Mouse (Mus musculus) v-Abl transformed pro-B cells (cell line): Measurements from ENCODE around the gene Elovl2.
"Not testable (repeated sequence)": the region's sequence is repeated elsewhere in the genome, so short reads cannot be mapped to it uniquely, and the experiment has no call there.

ENCODE experiments used
- in situ Hi-C, 2 experiments: fragments of 400-800 bp; cut with MboI; formaldehyde crosslinking; loops; one replicate each; pipeline ENCODE4 v1.15.1; 2025; ENCODE audit not compliant: unreplicated experiment in 2 of 2

Elovl2 gene

DNA sequence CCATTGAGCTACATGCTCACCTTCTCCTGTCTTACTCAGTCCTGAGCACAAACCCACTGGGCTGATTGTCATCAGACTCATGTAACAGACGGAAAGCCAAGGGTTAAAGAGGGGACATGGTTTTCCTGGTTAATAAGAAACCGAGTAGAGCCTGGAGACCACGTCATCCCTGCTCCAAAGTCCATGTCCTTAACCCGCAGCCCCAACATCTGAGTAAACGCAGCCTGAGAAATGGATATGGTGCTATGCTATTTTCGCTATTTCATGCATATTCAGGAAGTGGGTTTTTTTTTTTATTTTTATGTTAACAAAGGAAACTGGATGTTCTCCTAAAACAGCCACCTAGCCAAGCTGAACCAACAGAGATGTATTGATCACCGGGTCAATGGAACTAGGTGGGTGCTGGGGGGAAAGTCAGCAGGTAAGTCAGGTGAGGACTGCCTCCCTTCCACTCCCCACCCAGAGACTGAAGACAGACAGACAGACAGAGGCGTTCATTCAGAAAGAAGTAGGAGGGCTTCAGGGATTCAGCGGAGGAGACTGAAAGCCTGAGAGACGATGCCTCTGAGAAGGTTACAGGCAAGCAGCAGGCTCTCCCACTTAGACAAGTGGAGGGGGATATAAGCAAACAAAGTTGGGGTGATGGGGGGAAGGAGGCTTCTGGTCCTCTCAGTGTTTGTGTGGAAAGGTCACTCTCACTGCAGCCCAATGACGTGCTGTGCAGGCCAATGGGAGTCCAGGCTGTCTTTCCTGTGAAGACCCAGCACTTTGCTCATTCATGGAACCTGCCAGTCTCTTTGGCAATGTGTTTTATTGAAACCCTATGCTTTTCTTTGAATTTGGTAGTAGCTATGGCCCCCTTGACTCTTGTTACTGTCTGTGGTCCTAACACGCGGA lies 15.9 kb upstream of the Elovl2 start:
- in situ Hi-C loops: loop anchor here (5.0 to 25.0 kb wide), 6 partner anchors 94 to 394 kb away; partner anchors contain the start of genes Pak1ip1 (in 1 of the 2) and Tmem14c (in 1 of the 2)

DNA sequence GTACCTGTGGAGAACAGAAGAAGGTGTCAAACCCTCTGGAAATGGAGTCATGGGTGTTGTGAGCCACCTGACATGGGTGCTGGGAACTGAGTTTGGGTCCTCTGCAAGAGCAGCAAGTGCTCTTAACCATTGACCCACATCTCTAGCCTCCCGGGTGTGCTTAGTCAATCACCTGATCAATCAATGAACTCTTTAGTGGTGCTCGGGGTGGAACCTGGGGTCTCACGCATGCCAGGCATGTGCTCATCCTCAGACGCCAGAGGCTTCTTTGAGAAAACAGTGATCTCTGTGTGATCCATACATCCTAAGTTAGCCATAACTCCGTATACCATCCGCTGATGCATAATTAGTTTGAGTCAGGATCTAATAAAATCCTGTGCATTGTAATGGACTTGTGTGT lies 15.0 kb upstream of the Elovl2 start:
- in situ Hi-C loops: loop anchor here (5.0 to 25.0 kb wide), 6 partner anchors 93 to 393 kb away; partner anchors contain the start of genes Pak1ip1 (in 1 of the 2) and Tmem14c (in 1 of the 2)

DNA sequence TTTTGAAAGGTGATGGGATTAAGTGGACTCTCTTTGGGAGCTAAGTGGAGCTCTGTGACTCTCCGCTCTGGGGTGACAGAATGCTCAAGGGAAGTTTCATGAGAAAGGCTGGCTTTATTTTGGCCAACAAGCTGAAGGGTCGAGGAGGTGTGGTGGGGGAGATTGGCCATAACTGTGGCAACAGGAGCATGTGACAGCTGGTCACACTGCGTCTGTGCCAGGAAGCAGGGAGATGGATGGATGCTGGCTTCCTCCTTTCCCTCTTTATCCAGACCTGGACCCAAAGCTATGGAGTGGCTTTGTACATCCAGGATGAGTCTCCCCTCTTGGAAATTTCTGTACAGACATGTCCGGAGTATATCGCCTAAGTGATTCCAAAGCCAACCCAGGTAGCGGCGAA lies 13.0 kb upstream of the Elovl2 start:
- in situ Hi-C loops: loop anchor here (10.0 to 25.0 kb wide), 2 partner anchors 98 to 221 kb away; partner anchors contain the start of genes Pak1ip1 (in 1 of the 2) and Tmem14c (in 1 of the 2)

DNA sequence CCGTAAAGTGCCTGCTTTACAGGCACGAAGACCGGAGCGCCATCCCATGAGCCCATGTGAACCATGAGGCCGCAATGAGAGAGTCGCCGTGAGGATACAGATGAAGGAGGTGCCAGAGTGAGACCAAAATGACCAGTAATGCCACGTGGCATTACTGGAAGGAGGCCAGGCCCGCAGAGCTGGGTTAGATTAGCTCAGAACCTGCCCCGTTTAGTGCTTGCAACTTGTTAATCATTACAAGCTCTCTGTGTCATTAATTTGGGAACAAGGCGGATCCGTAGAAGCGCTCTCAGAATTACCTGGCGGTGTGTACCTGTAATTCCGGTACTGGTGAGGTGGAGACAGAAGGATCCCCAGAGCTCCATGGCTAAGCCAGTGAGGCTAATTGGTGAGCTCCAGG lies 12.0 kb upstream of the Elovl2 start:
- in situ Hi-C loops: loop anchor here (10.0 to 25.0 kb wide), 2 partner anchors 97 to 220 kb away; partner anchors contain the start of genes Pak1ip1 (in 1 of the 2) and Tmem14c (in 1 of the 2)

DNA sequence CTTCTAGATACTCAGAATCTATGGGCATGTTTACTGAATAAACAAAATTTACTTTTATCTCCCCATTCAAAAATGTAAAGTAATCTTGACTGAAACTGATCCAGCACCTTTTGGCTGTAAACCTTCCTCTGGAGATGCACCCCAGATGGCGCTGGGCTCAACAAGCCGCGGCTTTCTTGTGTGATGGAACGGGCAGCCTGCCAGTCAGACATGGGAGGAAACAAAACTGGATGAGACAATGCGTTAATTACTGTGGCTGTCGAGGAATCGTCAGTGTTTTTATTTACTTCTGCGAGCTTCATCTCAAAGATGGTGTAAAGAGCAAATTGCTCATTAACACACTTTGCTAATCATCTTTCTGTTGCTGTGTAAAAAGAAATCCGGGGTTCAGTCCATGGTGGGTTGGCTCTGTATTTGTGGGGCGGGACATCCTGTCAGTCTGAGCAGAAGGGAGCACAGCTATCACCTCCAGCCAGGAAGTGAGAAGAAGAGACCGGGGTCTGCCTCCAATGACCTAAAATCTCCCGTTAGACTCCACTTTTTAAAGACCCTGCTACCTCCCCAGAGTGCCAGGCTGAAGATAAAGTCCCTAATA lies 11.3 kb upstream of the Elovl2 start:
- in situ Hi-C loops: loop anchor here (10.0 to 25.0 kb wide), 2 partner anchors 97 to 219 kb away; partner anchors contain the start of genes Pak1ip1 (in 1 of the 2) and Tmem14c (in 1 of the 2)

DNA sequence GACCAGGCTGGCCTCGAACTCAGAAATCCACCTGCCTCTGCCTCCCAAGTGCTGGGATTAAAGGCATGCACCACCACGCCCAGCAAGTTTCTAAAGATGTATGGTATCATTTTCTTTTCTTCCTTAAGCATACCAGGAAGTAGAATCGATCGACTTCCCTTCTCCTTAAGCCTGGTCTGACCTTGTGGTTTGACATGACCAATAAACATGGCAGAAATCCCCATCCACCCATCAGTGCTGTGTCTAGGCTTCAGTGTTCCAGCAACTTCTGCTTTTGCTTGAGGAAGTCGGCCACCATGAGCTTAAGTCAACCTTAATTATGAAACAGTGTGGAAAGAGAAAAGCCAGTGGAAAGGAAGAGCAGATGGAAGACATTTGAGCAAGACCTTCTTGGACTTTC lies 10.1 kb upstream of the Elovl2 start:
- in situ Hi-C loops: loop anchor here (10.0 to 25.0 kb wide), 2 partner anchors 95 to 218 kb away; partner anchors contain the start of genes Pak1ip1 (in 1 of the 2) and Tmem14c (in 1 of the 2)

DNA sequence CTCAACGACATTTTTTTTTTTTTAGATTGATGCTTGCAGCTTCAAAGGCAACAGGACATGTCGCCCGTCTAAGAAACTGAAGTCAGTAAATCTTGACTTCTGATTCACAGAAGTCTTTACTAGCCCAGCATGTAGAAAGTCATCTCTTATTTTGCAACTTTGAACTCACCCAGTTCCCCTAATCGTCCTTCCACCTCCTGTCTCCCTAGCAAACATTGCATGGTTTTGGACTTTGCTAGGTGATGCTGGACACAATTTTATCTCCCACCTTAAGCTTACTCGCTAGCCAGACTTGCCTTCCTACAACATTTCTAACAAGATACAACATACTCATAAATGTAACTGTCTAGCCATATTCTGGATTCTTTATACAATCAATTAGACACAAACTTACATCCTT lies 7.9 kb upstream of the Elovl2 start:
- in situ Hi-C loops: loop anchor here in 1 of 2 experiments (25.0 kb wide), 1 partner anchor 216 kb away; the partner anchor contains the start of genes Pak1ip1 and Tmem14c

DNA sequence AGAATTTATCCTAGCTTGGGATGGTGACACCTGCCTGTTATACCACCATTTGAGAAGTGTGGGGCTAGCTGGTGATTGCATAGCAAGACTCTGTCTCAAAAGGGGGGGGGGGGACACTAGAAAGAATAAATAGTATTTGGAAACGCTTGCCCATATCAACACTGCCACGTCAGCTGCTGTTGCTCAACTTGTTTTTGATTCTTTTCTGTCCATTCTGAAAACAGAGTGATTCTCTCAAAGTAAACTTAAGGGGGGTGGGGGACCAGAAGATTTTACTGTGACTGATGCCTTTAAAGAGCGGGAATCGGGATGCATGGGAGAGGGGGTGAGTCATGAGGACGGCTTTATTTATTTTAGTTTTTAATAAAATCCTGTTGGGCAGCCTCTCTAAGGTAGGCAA lies 6.3 kb upstream of the Elovl2 start:
- in situ Hi-C loops: loop anchor here in 1 of 2 experiments (25.0 kb wide), 1 partner anchor 214 kb away; the partner anchor contains the start of genes Pak1ip1 and Tmem14c

DNA sequence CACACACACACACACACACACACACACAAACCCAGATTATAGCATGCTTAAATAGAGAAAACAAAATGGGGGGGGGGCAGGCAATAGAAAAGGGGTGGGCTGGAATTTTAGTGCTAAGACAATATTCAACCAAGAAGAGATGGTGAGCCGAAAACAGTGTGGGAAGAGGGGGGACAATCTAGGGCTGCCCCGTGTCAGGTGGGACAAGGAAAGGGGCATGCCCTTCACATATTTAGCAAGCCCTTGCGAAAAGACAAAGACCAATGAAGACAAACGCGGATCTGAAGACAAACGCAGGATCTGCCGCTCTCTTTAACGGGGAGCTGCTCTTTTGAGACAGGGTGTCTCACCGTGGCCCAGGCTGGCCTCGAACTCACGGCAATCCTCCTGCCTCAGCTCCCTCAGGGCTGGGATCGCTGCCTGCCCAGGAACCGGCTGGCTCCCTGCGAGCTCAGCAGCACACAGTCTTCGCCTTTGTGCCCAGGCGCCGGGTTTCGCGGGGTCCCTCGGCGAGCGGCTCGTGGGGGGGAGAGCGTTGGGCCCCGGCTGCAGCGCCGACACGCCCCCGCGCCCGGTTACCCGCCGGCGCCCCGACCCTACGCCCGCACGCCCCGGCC lies 410 bp downstream of the Elovl2 start:
- in situ Hi-C loops: no loop called here

DNA sequence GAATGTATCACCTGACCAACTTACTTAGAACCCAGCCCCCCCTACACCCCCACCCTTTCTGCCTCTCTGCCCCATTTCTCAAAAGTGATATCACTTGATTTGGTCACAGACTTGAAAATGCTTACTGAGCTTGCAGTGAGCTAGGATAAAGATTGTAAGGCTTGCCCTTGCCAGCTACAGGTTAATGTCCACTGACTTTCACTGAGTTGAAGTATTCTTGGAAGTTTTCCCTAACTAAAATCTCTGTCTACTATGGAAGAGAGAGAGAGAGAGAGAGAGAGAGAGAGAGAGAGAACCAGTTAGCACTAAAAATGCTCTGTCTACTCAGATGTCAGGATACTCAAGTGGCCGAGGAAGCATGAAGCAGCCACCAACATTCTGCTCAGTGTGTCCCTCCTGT lies 1.1 kb downstream of the Elovl2 start:
- in situ Hi-C loops: no loop called here

DNA sequence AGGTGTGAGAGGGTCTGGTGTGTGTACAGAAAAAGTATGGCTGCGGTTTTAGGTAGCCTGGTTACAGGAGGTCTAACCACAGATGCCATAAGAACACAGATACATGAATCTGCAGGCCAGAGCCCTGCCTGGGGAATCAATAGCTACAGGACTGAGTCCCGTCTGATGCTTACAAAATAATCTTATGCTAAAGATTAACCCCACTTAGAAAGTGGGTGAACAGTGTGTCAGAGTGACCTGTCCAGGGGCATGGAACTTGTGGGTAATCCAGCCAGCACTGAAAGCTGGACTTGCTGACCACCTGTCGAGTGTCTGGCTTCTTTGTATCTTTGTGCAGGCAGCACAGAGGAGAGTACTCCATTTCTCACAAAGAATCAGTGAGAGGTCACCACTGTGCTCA lies 4.0 kb downstream of the Elovl2 start:
- in situ Hi-C loops: no loop called here

DNA sequence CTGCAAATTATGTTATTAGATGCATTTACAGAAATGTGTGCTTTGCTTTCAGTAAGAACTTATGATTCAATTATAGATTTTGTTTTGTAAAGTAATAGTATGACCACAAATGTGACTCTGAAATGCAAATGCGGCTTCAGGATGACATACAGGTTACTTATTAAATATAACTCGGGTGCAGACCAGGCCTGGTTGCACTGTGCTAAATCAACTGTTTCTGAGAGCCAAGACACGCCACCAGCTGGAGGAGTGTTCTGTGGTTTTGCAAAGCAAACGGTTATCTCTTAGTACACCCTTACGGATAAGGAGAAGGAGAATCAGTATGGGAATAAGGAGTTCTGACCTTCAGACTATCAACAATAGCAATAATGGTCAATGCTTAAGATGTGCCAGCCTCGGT lies 4.5 kb downstream of the Elovl2 start:
- in situ Hi-C loops: no loop called here

DNA sequence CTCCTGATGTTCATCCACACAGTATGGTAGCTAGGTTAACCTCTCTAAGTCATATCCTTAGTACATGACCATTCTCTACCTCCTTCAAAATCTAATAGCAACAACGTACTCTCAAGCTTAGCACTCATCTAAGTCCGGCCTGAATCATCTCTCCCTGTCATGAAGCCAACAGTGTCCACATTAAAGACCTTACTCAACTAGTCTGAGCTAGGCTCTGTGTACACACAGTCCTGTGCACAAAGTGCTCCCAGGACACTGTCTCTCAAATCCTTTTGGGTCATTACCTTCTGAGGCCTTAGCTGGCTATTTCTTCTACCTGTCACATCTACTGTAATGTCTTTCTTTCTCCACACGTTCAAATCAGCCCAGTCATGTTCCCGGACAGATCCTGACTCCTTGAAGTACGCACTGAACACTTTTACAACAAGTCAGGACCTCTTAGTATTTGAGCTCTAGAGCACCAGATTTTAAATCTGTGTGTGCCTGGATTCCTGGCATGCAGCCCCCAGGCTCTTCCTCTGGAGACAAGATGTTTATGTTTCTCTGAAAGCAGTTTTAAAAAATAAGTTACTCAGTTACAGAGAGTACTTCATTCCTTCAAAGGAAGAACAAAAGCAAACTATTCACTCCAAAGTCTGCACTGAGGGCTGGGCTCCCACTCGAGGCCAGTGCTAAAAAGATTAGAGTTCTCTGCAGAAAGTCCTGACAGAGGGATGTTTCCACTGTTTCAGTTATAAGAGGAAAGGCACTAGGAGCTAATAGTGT lies 7.5 kb downstream of the Elovl2 start:
- in situ Hi-C loops: no loop called here

DNA sequence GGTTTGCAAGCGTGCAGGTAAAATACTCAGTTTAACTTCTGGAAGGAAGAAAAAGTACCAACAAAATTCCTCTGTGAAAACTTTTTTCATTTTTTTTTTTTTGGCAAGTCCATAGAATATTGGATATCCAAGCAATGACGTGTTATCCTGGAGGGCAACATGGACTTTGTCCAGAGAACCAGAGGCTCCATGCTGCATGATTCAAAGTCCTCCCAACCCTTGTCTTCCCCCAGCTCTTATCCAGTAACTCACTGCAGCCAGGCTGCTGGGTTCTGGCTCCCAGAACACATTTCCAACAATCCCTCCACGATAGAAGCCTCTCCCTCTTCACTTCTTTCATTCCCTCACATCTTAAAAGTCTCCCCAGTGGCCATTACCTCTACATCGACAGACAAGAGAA lies 8.9 kb downstream of the Elovl2 start:
- in situ Hi-C loops: no loop called here

DNA sequence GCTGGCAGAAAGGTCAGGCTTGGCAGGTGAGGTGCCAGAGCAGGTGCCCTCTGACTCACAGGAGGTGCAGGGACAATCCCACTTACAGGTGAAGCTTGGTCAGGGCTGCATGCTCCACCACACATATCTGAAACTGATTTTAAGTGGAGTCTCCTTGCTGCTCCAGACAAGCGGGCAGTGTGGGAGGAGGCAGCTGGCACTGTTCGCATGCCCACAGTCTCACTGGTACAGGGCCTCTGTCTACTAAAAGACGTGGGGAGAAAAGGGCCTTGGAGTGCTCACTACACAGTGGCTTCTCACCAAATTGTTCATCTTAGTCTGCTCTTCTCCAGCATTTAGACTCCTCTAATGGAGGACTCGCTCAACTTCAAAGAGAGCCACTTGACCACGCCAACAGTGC lies 14.0 kb downstream of the Elovl2 start:
- in situ Hi-C loops: no loop called here

DNA sequence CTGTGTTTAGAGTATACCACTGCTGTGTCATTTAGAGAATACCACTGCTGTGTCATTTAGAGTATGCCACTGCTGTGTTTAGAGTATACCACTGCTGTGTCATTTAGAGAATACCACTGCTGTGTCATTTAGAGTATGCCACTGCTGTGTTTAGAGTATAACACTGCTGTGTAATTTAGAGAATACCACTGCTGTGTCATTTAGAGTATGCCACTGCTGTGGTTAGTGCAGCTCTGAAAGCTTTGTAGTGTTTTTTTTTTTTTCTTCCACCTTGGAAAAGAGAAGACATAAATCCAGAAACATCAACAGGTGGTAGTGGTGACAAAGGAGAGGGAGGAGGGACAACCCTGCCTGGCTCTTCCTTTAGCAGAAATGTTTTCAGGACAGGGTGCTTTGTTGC lies 14.6 kb downstream of the Elovl2 start:
- in situ Hi-C loops: not testable (repeated sequence)

DNA sequence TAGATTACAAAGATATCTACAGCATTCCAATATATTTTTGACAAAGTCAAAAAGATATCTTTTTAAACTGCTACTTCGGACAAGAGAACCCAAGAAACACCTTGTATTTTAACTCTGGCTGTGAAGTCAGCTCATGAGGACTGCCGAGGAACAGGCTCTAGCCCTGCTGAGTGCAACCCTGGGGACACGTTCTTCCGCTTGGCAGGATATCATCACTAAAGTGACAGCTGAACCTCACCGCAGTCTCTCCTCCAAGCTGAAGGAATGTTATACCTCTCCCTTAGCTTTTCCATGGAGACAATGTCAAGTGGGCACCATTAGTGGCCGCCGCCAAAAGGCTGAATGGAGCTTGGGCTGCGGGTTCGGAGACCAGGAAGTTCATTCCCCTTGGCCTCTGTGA lies 16.5 kb downstream of the Elovl2 start:
- in situ Hi-C loops: no loop called here

DNA sequence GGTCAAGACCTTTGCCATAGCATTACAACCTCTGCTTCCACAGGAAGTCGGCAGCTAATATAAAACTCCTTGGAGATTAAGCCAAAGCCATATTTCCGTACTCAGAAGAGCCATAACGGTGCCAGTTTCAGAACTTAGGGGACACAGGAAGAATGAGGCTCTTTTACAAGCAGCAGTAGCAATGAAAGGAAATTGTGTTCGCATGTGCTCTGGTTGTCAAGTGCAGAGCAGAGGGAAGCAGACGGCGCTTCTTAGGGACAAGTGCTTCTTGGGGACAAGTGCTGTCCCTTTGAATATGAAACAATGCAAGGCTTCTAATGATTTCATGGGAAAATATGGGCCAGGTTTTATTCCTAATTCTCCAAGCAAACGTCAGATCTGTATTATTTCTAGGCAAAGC lies 16.9 kb downstream of the Elovl2 start:
- in situ Hi-C loops: no loop called here

DNA sequence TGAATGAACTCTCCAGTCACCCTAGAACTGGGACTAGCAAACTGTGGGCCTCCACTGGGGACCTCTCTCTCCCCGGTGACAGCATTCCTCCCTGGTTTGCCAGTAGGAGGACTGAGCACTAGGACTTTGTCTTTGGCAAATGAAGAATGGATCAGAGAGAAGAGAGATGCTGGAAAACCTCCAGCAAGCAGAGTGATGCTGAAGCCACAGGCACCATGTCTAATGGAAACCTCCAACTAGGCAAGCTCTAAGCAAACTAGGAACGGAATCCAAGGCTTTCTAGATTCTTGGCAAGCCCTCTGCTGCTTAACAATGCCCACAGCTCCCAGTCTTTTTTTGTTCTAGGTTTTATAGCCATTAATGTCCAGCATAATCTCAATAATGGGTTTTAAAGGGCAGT lies 19.3 kb downstream of the Elovl2 start:
- in situ Hi-C loops: no loop called here
